Mouse (Mus musculus) embryonic facial prominence, embryonic 13.5 days (tissue): ENCODE results near the gene Tex21. TPM values are rescaled to one million over a fixed set of nuclear protein-coding genes. Genes with fewer than 3 reads are reported as not detected.

ENCODE experiments used
- ATAC-seq: fragments of 200-750 bp; cut with Nextera tagmentation; 2 replicates; pipeline ENCODE4 v1.8.0; 2017; ENCODE audit warnings: low read depth; ENCODE audit not compliant: insufficient number of reproducible peaks, insufficient read depth, low FRiP score, low TSS enrichment
- H3K27ac ChIP-seq: fragments of 300-500 bp; sonication (generic); 2 replicates; pipeline ENCODE4 v1.5.1; 2015; ENCODE audit warnings: moderate library complexity, mild to moderate bottlenecking, inconsistent platforms
- H3K27me3 ChIP-seq: fragments of 300-500 bp; sonication (generic); 2 replicates; pipeline ENCODE4 v1.6.1; 2015; ENCODE audit warnings: mild to moderate bottlenecking, inconsistent platforms
- H3K36me3 ChIP-seq: fragments of 300-500 bp; sonication (generic); 2 replicates; pipeline ENCODE4 v1.6.1; 2015; ENCODE audit warnings: mild to moderate bottlenecking, inconsistent platforms
- H3K4me1 ChIP-seq: fragments of 300-500 bp; sonication (generic); 2 replicates; pipeline ENCODE4 v1.6.1; 2015; ENCODE audit warnings: inconsistent platforms
- H3K4me2 ChIP-seq: fragments of 300-500 bp; sonication (generic); 2 replicates; pipeline ENCODE4 v1.6.1; 2015; ENCODE audit warnings: moderate library complexity, mild to moderate bottlenecking, inconsistent platforms
- H3K4me3 ChIP-seq: fragments of 300-500 bp; sonication (generic); 2 replicates; pipeline ENCODE4 v1.5.1; 2015; ENCODE audit warnings: mild to moderate bottlenecking, inconsistent platforms
- H3K9ac ChIP-seq: fragments of 300-500 bp; sonication (generic); 2 replicates; pipeline ENCODE4 v1.6.1; 2015; ENCODE audit warnings: mild to moderate bottlenecking, inconsistent platforms
- H3K9me3 ChIP-seq: fragments of 300-500 bp; sonication (generic); 2 replicates; pipeline ENCODE4 v1.6.1; 2016; ENCODE audit warnings: inconsistent platforms
- WGBS: fragments of 180-500 bp; shearing (Covaris S2); methylation state at CpG from one replicate; pipeline ENCODE4 v1.1.7; 2015; ENCODE audit warnings: mixed read lengths; 5-methylcytosine and 5-hydroxymethylcytosine counted together
- polyA plus RNA-seq: library from polyadenylated mRNA; unstranded; fragments of >200 nt; fragmentation: Nextera tagmentation; extraction: Ambion mirVana; gene quantifications from 2 replicates; pipeline ENCODE4 v1.2.1, GENCODE M21; 2015

The Tex21 gene
- polyA plus RNA-seq, 1 experiment from 2014 or later = not detected

DNA sequence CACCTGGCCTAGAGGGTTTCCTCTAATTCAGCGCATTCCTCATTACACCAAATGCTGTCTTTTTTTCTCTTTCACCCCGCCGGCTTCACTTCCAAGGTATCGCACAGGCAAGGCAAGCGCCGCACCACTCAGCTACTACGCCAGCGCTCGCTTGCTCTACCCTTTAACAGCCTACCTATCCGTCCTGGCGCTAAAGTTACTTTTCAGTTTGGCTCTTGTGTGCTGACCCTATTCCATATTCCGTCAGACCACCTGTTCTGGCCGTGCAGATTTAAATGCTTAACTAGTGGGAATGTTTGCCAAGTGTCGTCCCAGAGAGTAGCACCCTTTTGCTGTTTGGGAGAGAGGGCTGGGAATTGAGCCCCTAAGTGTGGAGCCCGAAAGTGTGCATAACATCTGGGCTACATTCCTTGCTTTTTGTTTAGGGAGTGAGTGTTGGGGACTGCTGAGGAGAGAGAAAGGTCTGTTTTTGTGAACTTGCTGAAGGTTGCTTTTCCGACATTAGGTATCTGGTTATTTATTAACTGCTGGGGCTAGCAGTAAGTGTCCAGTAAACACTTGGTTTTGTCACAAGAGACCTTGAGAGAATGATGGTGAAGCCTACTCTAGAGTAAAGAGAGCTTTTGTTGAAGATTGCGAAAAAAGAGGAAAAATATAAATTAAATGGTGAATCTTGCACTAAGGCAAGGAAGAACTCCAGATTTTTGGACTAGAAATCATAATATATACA is 9.7 kb upstream of the Tex21 start:
- H3K27ac ChIP-seq = 0 out of 2 replicates have a peak overlapping the region, but pooled peaks have one; percentile 81
- 6% methylated on average over 17 of the region's 17 CpGs for WGBS
- H3K4me1 ChIP-seq = peaks cover 17% of the 10 kb centered on the region
- ATAC-seq = no peak
- H3K4me3 ChIP-seq = peak overlapping the region; percentile 68
- peak overlapping the region; percentile 88 for H3K4me2 ChIP-seq
- no peaks in the 10 kb centered on the region for H3K27me3 ChIP-seq
- H3K9me3 ChIP-seq = no peaks in the 10 kb centered on the region
- no peaks in the 10 kb centered on the region for H3K36me3 ChIP-seq
- peak overlapping the region; percentile 75 for H3K9ac ChIP-seq

- 0% methylated on average over 11 of the region's 11 CpGs for WGBS
- Histone ChIP-seq H3K27me3 (no peaks in the 10 kb centered on the region), H3K27ac (peak overlapping the region; percentile 81), H3K9ac (peak overlapping the region; percentile 75), H3K9me3 (no peaks in the 10 kb centered on the region), H3K4me2 (peak overlapping the region; percentile 88), H3K4me1 (peaks cover 17% of the 10 kb centered on the region), H3K36me3 (no peaks in the 10 kb centered on the region), H3K4me3 (peak overlapping the region; percentile 68)
- peak; percentile 16; the same call in 1 of the 2 replicates for ATAC-seq
Observed at GRCm38 (mm10) chr12:76255499-76255875, 8.9 kb upstream of the Tex21 start.

DNA sequence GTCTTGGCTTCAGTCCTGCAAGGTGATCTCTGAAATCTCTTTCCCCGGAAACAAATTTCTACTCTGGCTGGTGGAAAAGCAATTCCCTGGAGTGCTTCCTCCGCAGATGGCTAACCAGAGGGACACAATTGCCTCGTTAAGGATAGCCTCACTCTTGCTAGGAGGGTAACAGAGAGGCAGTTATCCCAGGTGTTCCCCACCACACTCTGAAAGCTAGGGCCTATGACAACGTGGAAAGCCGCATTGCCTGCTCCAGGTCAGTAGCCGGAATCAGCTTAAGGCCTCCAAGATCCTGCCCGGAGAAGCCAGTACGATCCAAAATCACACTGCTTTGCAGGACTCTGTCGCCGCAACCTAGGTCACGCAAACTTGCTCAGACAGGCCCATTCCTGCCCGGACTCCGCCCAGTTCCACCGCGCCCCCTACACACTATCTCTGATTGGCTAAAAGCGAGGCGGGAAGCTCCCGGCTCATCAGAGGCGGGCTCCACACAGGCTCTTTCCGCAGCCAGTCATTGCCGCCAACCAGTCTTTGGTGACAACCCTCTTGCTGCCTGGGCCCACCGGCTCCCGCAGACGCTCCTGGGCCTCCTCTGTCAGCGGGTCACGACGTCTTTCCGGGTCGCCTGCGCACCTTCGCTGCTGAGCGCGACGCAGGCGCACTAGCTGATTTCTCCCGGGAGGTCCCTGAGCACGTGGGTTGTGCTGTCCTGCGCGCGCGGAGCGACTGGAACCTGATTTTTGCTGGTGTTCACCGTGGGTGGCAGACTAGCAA is 8.4 kb upstream of the Tex21 start, which contains the start of gene Mthfd1:
TSS of gene Mthfd1 (plus strand) at position 574 of the 774 bp plus-strand sequence.
- WGBS = 2% methylated on average over 43 of the region's 43 CpGs
- peak; percentile 99 for ATAC-seq
- peak within 1 kb of the TSS; percentile 81 for H3K27ac ChIP-seq
- peak within 1 kb of the TSS; percentile 68 for H3K4me3 ChIP-seq
- H3K27me3 ChIP-seq = no peaks in the 10 kb centered on the region
- H3K9ac ChIP-seq = peak within 1 kb of the TSS; percentile 75
- no peaks in the 10 kb centered on the region for H3K9me3 ChIP-seq
- H3K36me3 ChIP-seq = no peaks in the 10 kb centered on the region
- peaks cover 17% of the 10 kb centered on the region for H3K4me1 ChIP-seq
- H3K4me2 ChIP-seq = peak within 1 kb of the TSS; percentile 88

GRCm38 (mm10) chr12:76253991-76254390 is 7.4 kb upstream of the Tex21 start:
- no peaks in the 10 kb centered on the region for H3K9me3 ChIP-seq
- H3K27me3 ChIP-seq = no peaks in the 10 kb centered on the region
- no peak for ATAC-seq
- H3K4me3 ChIP-seq = no peak overlapping the region
- H3K9ac ChIP-seq = no peak overlapping the region
- H3K4me2 ChIP-seq = peak overlapping the region; percentile 88; the same call in 1 of the 2 replicates
- H3K27ac ChIP-seq = no peak overlapping the region
- no peaks in the 10 kb centered on the region for H3K36me3 ChIP-seq
- 79% methylated on average over 8 of the region's 8 CpGs for WGBS
- H3K4me1 ChIP-seq = peaks cover 17% of the 10 kb centered on the region

DNA sequence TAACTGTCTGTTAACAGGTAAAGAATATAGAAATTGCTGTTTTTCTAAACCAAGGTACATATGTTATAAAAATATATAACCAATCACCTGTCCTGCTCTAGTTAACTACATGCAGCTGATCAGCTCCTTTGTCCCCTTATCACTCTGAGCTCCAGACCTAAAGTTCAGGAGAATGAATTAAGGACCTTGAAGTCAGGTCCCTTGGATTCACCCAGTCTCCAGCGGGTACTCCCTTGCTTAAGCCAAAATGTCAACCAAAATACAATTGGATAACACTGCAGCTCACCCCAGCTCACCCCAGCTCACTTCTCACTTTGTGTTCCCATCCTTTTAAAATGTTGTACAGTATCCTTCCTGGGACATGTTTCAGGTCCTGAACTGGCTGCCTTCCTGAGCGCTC is 7.0 kb upstream of the Tex21 start:
- no peaks in the 10 kb centered on the region for H3K36me3 ChIP-seq
- H3K4me3 ChIP-seq = no peak overlapping the region
- H3K9me3 ChIP-seq = no peaks in the 10 kb centered on the region
- no peak overlapping the region for H3K27ac ChIP-seq
- peaks cover 17% of the 10 kb centered on the region for H3K4me1 ChIP-seq
- 84% methylated on average over 2 of the region's 2 CpGs for WGBS
- no peak overlapping the region for H3K4me2 ChIP-seq
- H3K9ac ChIP-seq = no peak overlapping the region
- no peak for ATAC-seq
- H3K27me3 ChIP-seq = no peaks in the 10 kb centered on the region

- no peak overlapping the region for H3K27ac ChIP-seq
- no peak overlapping the region for H3K4me2 ChIP-seq
- no peak overlapping the region for H3K9ac ChIP-seq
- peaks cover 17% of the 10 kb centered on the region for H3K4me1 ChIP-seq
- no peak overlapping the region for H3K4me3 ChIP-seq
- ATAC-seq = no peak
- WGBS = 75% methylated on average over 1 of the region's 1 CpGs
- H3K27me3 ChIP-seq = no peaks in the 10 kb centered on the region
- H3K36me3 ChIP-seq = no peaks in the 10 kb centered on the region
- H3K9me3 ChIP-seq = no peaks in the 10 kb centered on the region
Observed at GRCm38 (mm10) chr12:76253090-76253489, 6.5 kb upstream of the Tex21 start.

DNA sequence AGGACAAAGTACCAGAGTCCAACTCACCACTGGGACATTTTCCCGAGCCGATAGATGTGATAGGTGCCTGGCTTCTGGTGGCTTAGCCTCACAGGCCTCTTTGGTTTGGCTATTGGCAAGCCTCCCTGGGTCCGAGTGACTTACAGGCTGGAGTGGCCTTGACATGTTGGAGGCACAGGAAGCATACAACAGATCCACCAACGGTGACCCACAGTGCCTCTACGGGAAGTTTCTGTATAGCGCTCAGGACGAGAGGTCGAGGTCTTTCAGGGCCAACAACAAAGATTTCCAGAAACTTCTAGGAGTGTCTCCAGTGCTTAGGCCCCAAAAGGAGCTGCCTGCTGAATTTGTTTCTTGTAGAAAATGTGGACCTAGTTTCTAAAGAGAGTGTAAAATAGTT is 1.6 kb downstream of the Tex21 start:
- WGBS = 86% methylated on average over 8 of the region's 8 CpGs
- no peaks in the 10 kb centered on the region for H3K9me3 ChIP-seq
- no peak overlapping the region for H3K4me2 ChIP-seq
- no peaks in the 10 kb centered on the region for H3K27me3 ChIP-seq
- no peak overlapping the region for H3K4me3 ChIP-seq
- H3K9ac ChIP-seq = no peak overlapping the region
- H3K36me3 ChIP-seq = no peaks in the 10 kb centered on the region
- H3K4me1 ChIP-seq = no peaks in the 10 kb centered on the region
- H3K27ac ChIP-seq = no peak overlapping the region
- ATAC-seq = no peak

GRCm38 (mm10) chr12:76241833-76242232 is 4.7 kb downstream of the Tex21 start:
- H3K9ac ChIP-seq = no peak overlapping the region
- no peak overlapping the region for H3K4me3 ChIP-seq
- no peaks in the 10 kb centered on the region for H3K9me3 ChIP-seq
- no peak overlapping the region for H3K4me2 ChIP-seq
- H3K4me1 ChIP-seq = no peaks in the 10 kb centered on the region
- no peak for ATAC-seq
- WGBS = 59% methylated on average over 5 of the region's 5 CpGs
- H3K27ac ChIP-seq = no peak overlapping the region
- H3K36me3 ChIP-seq = no peaks in the 10 kb centered on the region
- H3K27me3 ChIP-seq = no peaks in the 10 kb centered on the region

GRCm38 (mm10) chr12:76241084-76241483 is 5.5 kb downstream of the Tex21 start:
- WGBS = 63% methylated on average over 3 of the region's 3 CpGs
- ATAC-seq = no peak
- no peaks in the 10 kb centered on the region for H3K27me3 ChIP-seq

GRCm38 (mm10) chr12:76240670-76241069 is 5.9 kb downstream of the Tex21 start:
- no peak overlapping the region for H3K4me2 ChIP-seq
- no peak overlapping the region for H3K4me3 ChIP-seq
- ATAC-seq = no peak
- no peak overlapping the region for H3K27ac ChIP-seq
- no peaks in the 10 kb centered on the region for H3K36me3 ChIP-seq
- H3K27me3 ChIP-seq = no peaks in the 10 kb centered on the region
- H3K9me3 ChIP-seq = no peaks in the 10 kb centered on the region
- 90% methylated on average over 3 of the region's 3 CpGs for WGBS
- no peaks in the 10 kb centered on the region for H3K4me1 ChIP-seq
- H3K9ac ChIP-seq = no peak overlapping the region

More at GRCm38 (mm10) chr12:76241084-76241483, 5.5 kb downstream of the Tex21 start:
- Histone ChIP-seq H3K4me1 (no peaks in the 10 kb centered on the region), H3K27ac (no peak overlapping the region), H3K4me2 (no peak overlapping the region), H3K9me3 (no peaks in the 10 kb centered on the region), H3K9ac (no peak overlapping the region), H3K4me3 (no peak overlapping the region), H3K36me3 (no peaks in the 10 kb centered on the region)

DNA sequence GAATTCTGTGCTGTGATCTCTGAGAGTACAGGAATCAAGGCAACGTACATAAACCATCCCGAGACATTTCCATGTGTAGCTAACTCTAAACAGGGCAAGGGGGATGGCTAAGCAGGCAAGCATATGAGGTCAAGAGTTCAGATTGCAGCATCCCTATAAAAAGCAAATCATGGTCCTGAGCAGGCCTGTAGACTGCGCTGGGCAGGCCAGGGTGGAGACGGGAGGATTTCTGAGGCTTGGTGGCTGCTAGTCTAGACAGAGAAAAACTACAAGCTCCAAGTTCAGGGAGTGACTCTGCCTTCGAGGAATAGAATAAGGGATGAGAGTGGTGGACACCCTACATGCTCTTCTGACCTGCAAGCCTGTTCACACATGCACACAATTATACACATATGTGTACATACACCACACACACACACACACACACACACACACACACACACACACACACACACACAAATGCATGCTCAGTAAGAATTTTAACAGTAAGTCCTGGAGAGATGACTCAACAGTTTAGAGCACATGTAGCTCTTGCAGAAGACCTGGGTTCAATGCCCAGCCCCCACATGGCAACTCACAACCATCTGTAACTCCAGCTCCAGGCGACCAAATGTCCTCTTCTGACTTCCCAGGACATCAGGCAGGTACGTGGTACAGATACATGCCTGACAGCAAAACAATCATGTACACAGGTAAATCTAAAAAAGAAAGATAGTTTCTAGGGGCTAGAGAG is 6.5 kb downstream of the Tex21 start:
- Histone ChIP-seq H3K4me2 (no peak overlapping the region), H3K36me3 (no peaks in the 10 kb centered on the region), H3K9me3 (no peaks in the 10 kb centered on the region), H3K27me3 (no peaks in the 10 kb centered on the region), H3K9ac (no peak overlapping the region), H3K27ac (no peak overlapping the region), H3K4me3 (no peak overlapping the region), H3K4me1 (no peaks in the 10 kb centered on the region)
- ATAC-seq = no peak
- WGBS = 65% methylated on average over 7 of the region's 7 CpGs
